Mouse (Mus musculus): ENCODE measurements around the gene Ephb2. TPM values are rescaled to one million over a fixed set of nuclear protein-coding genes. Genes with fewer than 3 reads are reported as not detected.

Gene Ephb2
- polyA plus RNA-seq, 1 experiment from 2014 or later: 0.36 TPM

- no peak within 1 kb of the TSS for H3K27ac ChIP-seq
- no peak within 1 kb of the TSS for H3K4me2 ChIP-seq
- 48% methylated on average over 4 of the region's 4 CpGs for WGBS (ENCODE audit: insufficient replicate concordance)
- H3K4me3 ChIP-seq (replicated peaks): no peak within 1 kb of the TSS
- no peaks in the 10 kb centered on the region for H3K9me3 ChIP-seq (replicated peaks)
- H3K27me3 ChIP-seq: no peaks in the 10 kb centered on the region
- H3K4me1 ChIP-seq (replicated peaks): no peaks in the 10 kb centered on the region
- ATAC-seq (ENCODE audit: low read depth) (no peak), DNase-seq (no peak)
- no peak within 1 kb of the TSS for H3K9ac ChIP-seq
- no peaks in the 10 kb centered on the region for H3K36me3 ChIP-seq
Measured at GRCm38 (mm10) chr4:136610387-136610856, 225.4 kb downstream of the Ephb2 start, which contains the start of gene Tex46. TSS of gene Tex46 (plus strand) at chr4:136610437.

- H3K4me1 ChIP-seq (replicated peaks): peaks cover 13% of the 10 kb centered on the region
- H3K9ac ChIP-seq: no peak overlapping the region
- H3K9me3 ChIP-seq (replicated peaks): no peaks in the 10 kb centered on the region
- no peak overlapping the region for H3K4me2 ChIP-seq
- no peak for DNase-seq
- H3K36me3 ChIP-seq: no peaks in the 10 kb centered on the region
- no peak overlapping the region for H3K27ac ChIP-seq
- no peak overlapping the region for H3K4me3 ChIP-seq (replicated peaks)
- WGBS (ENCODE audit: insufficient replicate concordance): 84% methylated on average over 19 of the region's 19 CpGs
- no peak for ATAC-seq (ENCODE audit: low read depth)
- H3K27me3 ChIP-seq: no peaks in the 10 kb centered on the region
Measured at GRCm38 (mm10) chr4:136605756-136606485, 229.9 kb downstream of the Ephb2 start.

GRCm38 (mm10) chr4:136602568-136602967 is 233.2 kb downstream of the Ephb2 start, which contains the start of gene Kdm1a:
TSS of gene Kdm1a (minus strand) at chr4:136602723.
- Histone ChIP-seq H3K36me3 (no peaks in the 10 kb centered on the region), H3K9me3 (replicated peaks) (no peaks in the 10 kb centered on the region), H3K4me1 (replicated peaks) (peaks cover 34% of the 10 kb centered on the region), H3K4me3 (replicated peaks) (peak within 1 kb of the TSS; percentile 96), H3K4me2 (peak within 1 kb of the TSS; percentile 69), H3K27me3 (no peaks in the 10 kb centered on the region), H3K9ac (peak within 1 kb of the TSS; percentile 99), H3K27ac (peak within 1 kb of the TSS; percentile 86)
- WGBS (ENCODE audit: insufficient replicate concordance): under 1% methylated on average over 45 of the region's 45 CpGs
- ATAC-seq (ENCODE audit: low read depth): peak; percentile 85
- DNase-seq: peak; percentile 91

- under 1% methylated on average over 60 of the region's 68 CpGs for WGBS (ENCODE audit: insufficient replicate concordance)
- H3K9ac ChIP-seq: peak overlapping the region; percentile 99
Measured at GRCm38 (mm10) chr4:136602018-136602554, 233.7 kb downstream of the Ephb2 start.

GRCm38 (mm10) chr4:136601476-136601875 is 234.3 kb downstream of the Ephb2 start:
- WGBS (ENCODE audit: insufficient replicate concordance): 2% methylated on average over 13 of the region's 13 CpGs
- ATAC-seq (ENCODE audit: low read depth) (0 out of 2 replicates have a peak, but pooled peaks have one; percentile 3), DNase-seq (peak; percentile 23)
- Histone ChIP-seq H3K9me3 (replicated peaks) (no peaks in the 10 kb centered on the region), H3K27me3 (no peaks in the 10 kb centered on the region), H3K9ac (peak overlapping the region; percentile 99), H3K4me2 (peak overlapping the region; percentile 69), H3K36me3 (no peaks in the 10 kb centered on the region), H3K4me1 (replicated peaks) (peaks cover 36% of the 10 kb centered on the region), H3K27ac (peak overlapping the region; percentile 86), H3K4me3 (replicated peaks) (peak overlapping the region; percentile 96)

More at GRCm38 (mm10) chr4:136602018-136602554, 233.7 kb downstream of the Ephb2 start:
- H3K9me3 ChIP-seq (replicated peaks): no peaks in the 10 kb centered on the region
- DNase-seq (peak; percentile 42), ATAC-seq (ENCODE audit: low read depth) (peak; percentile 71)
- H3K4me1 ChIP-seq (replicated peaks): peaks cover 36% of the 10 kb centered on the region
- H3K27me3 ChIP-seq: no peaks in the 10 kb centered on the region
- peak overlapping the region; percentile 69 for H3K4me2 ChIP-seq
- peak overlapping the region; percentile 96 for H3K4me3 ChIP-seq (replicated peaks)
- H3K27ac ChIP-seq: peak overlapping the region; percentile 86
- H3K36me3 ChIP-seq: no peaks in the 10 kb centered on the region

- peak overlapping the region; percentile 96 for H3K4me3 ChIP-seq (replicated peaks)
- no peaks in the 10 kb centered on the region for H3K27me3 ChIP-seq
- H3K9ac ChIP-seq: peak overlapping the region; percentile 99; the same call in 1 of the 2 replicates
- ATAC-seq (ENCODE audit: low read depth): no peak
- WGBS (ENCODE audit: insufficient replicate concordance): 85% methylated on average over 2 of the region's 2 CpGs
- peak overlapping the region; percentile 69 for H3K4me2 ChIP-seq
- no peak overlapping the region for H3K27ac ChIP-seq
- H3K36me3 ChIP-seq: no peaks in the 10 kb centered on the region
- no peaks in the 10 kb centered on the region for H3K9me3 ChIP-seq (replicated peaks)
- DNase-seq: no peak
- peaks cover 36% of the 10 kb centered on the region for H3K4me1 ChIP-seq (replicated peaks)
Measured at GRCm38 (mm10) chr4:136600536-136600935, 235.3 kb downstream of the Ephb2 start.

GRCm38 (mm10) chr4:136599869-136600268 is 235.9 kb downstream of the Ephb2 start:
- Histone ChIP-seq H3K4me3 (replicated peaks) (no peak overlapping the region), H3K36me3 (no peaks in the 10 kb centered on the region), H3K9me3 (replicated peaks) (no peaks in the 10 kb centered on the region), H3K9ac (no peak overlapping the region), H3K4me2 (no peak overlapping the region), H3K4me1 (replicated peaks) (peaks cover 36% of the 10 kb centered on the region), H3K27me3 (no peaks in the 10 kb centered on the region), H3K27ac (no peak overlapping the region)
- no peak for ATAC-seq (ENCODE audit: low read depth)
- WGBS (ENCODE audit: insufficient replicate concordance): 85% methylated on average over 3 of the region's 3 CpGs
- no peak for DNase-seq

GRCm38 (mm10) chr4:136598268-136598876 is 237.4 kb downstream of the Ephb2 start:
- Histone ChIP-seq H3K4me2 (no peak overlapping the region), H3K9me3 (replicated peaks) (no peaks in the 10 kb centered on the region), H3K36me3 (no peaks in the 10 kb centered on the region), H3K4me3 (replicated peaks) (no peak overlapping the region), H3K9ac (no peak overlapping the region), H3K27me3 (no peaks in the 10 kb centered on the region), H3K4me1 (replicated peaks) (peaks cover 50% of the 10 kb centered on the region), H3K27ac (no peak overlapping the region; the same call in 1 of the 2 replicates)
- no peak for ATAC-seq (ENCODE audit: low read depth)
- 70% methylated on average over 7 of the region's 7 CpGs for WGBS (ENCODE audit: insufficient replicate concordance)
- DNase-seq: no peak

Small RNA genes within 50 kb of the gene (microRNA-seq; reads per million reads assigned to microRNA genes)
- gene Gm22180: not detected

Other genes starting within 250 kb of the Ephb2 start
- 11.8 and 12.4 TPM in 2 replicates for gene Kdm1a, start 233.3 kb downstream of the Ephb2 start, polyA plus RNA-seq (2015; fragmentation: Nextera tagmentation; extraction: Ambion mirVana)
- not detected in 2 replicates for gene Tex46, start 225.6 kb downstream of the Ephb2 start, polyA plus RNA-seq (2015; fragmentation: Nextera tagmentation; extraction: Ambion mirVana)
- not detected in 2 replicates for gene Lactbl1, start 213.4 kb downstream of the Ephb2 start, polyA plus RNA-seq (2015; fragmentation: Nextera tagmentation; extraction: Ambion mirVana)
- gene C1qb, start 50.2 kb upstream of the Ephb2 start, polyA plus RNA-seq (2015; fragmentation: Nextera tagmentation; extraction: Ambion mirVana): 67.4 and 70.9 TPM in 2 replicates
- 31.3 and 33.0 TPM in 2 replicates for gene C1qc, start 57.1 kb upstream of the Ephb2 start, polyA plus RNA-seq (2015; fragmentation: Nextera tagmentation; extraction: Ambion mirVana)
- gene C1qa, start 62.8 kb upstream of the Ephb2 start, polyA plus RNA-seq (2015; fragmentation: Nextera tagmentation; extraction: Ambion mirVana): 31.9 and 35.0 TPM in 2 replicates
- gene Epha8, start 120.8 kb upstream of the Ephb2 start, polyA plus RNA-seq (2015; fragmentation: Nextera tagmentation; extraction: Ambion mirVana): 0.10 and 0.14 TPM in 2 replicates
- 1.5 TPM in 2 replicates for gene Zbtb40, start 212.8 kb upstream of the Ephb2 start, polyA plus RNA-seq (2015; fragmentation: Nextera tagmentation; extraction: Ambion mirVana)